Mouse (Mus musculus): Measurements from ENCODE around the gene Dcx.

The Dcx gene

GRCm38 (mm10) chrX:143846637-143847036, 86.5 kb downstream of the Dcx start:
- no peak for ATAC-seq (ENCODE audit: insufficient number of reproducible peaks, low FRiP score, low TSS enrichment)

GRCm38 (mm10) chrX:143827212-143827611, 105.9 kb downstream of the Dcx start, which contains the start of gene Capn6:
Gene Capn6, minus strand, starts transcription at chrX:143827414.
- ATAC-seq (ENCODE audit: insufficient number of reproducible peaks, low FRiP score, low TSS enrichment): no peak

GRCm38 (mm10) chrX:143826521-143826920, 106.6 kb downstream of the Dcx start:
- no peak for ATAC-seq (ENCODE audit: insufficient number of reproducible peaks, low FRiP score, low TSS enrichment)

- no peak for ATAC-seq (ENCODE audit: insufficient number of reproducible peaks, low FRiP score, low TSS enrichment)
Observed at GRCm38 (mm10) chrX:143818961-143819360, 114.2 kb downstream of the Dcx start.

GRCm38 (mm10) chrX:143815948-143816347, 117.2 kb downstream of the Dcx start:
- no peak for ATAC-seq (ENCODE audit: insufficient number of reproducible peaks, low FRiP score, low TSS enrichment)

All from cerebellum, adult (tissue).